Mouse (Mus musculus) limb, embryonic 13.5 days (tissue): Measurements from ENCODE around the gene Zfp423. TPM values are rescaled to one million over a fixed set of nuclear protein-coding genes. Genes with fewer than 3 reads are reported as not detected.

Experiments
- ATAC-seq: fragments of 200-750 bp; cut with Nextera tagmentation; 2 replicates; pipeline ENCODE4 v1.8.0; 2017; ENCODE audit warnings: low read depth, moderate number of reproducible peaks, moderate TSS enrichment; ENCODE audit not compliant: low FRiP score
- H3K27ac ChIP-seq: fragments of 300-500 bp; sonication (generic); 2 replicates; pipeline ENCODE4 v1.5.1; 2015; ENCODE audit warnings: inconsistent platforms, mild to moderate bottlenecking, moderate library complexity
- H3K27me3 ChIP-seq: fragments of 300-500 bp; sonication (generic); 2 replicates; pipeline ENCODE4 v1.6.1; 2015; ENCODE audit warnings: mild to moderate bottlenecking, inconsistent platforms
- H3K36me3 ChIP-seq: fragments of 300-500 bp; sonication (generic); 2 replicates; pipeline ENCODE4 v1.6.1; 2015; ENCODE audit warnings: inconsistent platforms, mild to moderate bottlenecking, moderate library complexity
- H3K4me1 ChIP-seq: fragments of 300-500 bp; sonication (generic); 2 replicates; pipeline ENCODE4 v1.6.1; 2015; ENCODE audit warnings: inconsistent platforms
- H3K4me2 ChIP-seq: fragments of 300-500 bp; sonication (generic); replicated peaks from 2 replicates; pipeline ENCODE4 v1.6.1; 2015; ENCODE audit warnings: inconsistent platforms, mild to moderate bottlenecking, moderate library complexity
- H3K4me3 ChIP-seq: fragments of 300-500 bp; sonication (generic); 2 replicates; pipeline ENCODE4 v1.5.1; 2015; ENCODE audit warnings: moderate library complexity, mild to moderate bottlenecking, inconsistent platforms
- H3K9ac ChIP-seq: fragments of 300-500 bp; sonication (generic); 2 replicates; pipeline ENCODE4 v1.6.1; 2015; ENCODE audit warnings: mild to moderate bottlenecking, inconsistent platforms
- H3K9me3 ChIP-seq: fragments of 300-500 bp; sonication (generic); 2 replicates; pipeline ENCODE4 v1.6.1; 2016; ENCODE audit warnings: inconsistent platforms
- WGBS: fragments of 180-500 bp; shearing (Covaris S2); methylation state at CpG from one replicate; pipeline ENCODE4 v1.1.7; 2015; 5-methylcytosine and 5-hydroxymethylcytosine counted together
- polyA plus RNA-seq: library from polyadenylated mRNA; unstranded; fragments of >200 nt; fragmentation: Nextera tagmentation; extraction: Ambion mirVana; gene quantifications from 2 replicates; pipeline ENCODE4 v1.2.1, GENCODE M21; 2015

Zfp423 gene
- polyA plus RNA-seq, 1 experiment from 2014 or later: 26.4 TPM

DNA sequence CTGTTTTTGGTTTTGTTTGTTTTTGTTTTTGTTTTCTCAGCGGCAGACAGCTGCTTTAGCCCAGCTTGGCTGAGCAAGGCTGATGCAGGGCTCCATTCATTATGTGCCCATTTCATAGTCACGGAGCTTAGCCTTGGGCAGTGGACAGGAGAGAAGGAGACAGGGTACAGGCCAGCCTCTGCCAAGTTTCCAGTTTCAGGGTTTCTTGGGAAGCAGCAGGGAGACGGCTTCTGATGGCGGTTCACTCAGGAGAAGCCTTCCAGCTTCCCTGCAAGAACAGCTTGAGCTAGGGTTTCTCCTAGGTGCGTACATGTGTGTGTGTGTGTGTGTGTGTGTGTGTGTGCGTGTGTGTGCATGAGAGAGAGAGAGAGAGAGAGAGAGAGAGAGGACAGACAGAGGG lies 292.1 kb downstream of the Zfp423 start:
- WGBS: 91% methylated on average over 6 of the region's 6 CpGs

DNA sequence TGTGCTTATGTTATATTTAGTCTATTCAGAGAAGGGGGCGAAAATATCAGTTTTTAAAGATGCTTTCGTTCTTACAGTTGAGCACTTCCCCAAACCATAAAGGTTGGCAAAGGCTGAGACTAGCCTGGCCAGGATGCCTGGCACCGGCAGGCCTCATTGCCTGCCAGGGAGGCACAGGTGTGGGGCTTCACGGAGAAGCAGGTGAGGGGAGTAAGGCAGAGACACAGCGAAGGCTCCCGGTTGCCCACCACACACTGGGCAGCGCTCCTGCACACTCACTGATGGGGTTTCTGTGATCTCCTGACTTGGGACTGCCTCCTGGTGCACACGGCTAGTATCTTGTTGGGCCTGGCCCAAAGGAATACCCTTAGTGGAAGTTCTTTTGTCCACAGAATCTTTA lies 294.1 kb downstream of the Zfp423 start:
- WGBS: 89% methylated on average over 8 of the region's 8 CpGs
- no peak for ATAC-seq

More for the DNA sequence above, 292.1 kb downstream of the Zfp423 start:
- Histone ChIP-seq H3K27me3 (peaks cover 7% of the 10 kb centered on the region; the same call in 1 of the 2 replicates), H3K27ac (no peak overlapping the region), H3K36me3 (peaks cover 12% of the 10 kb centered on the region), H3K9me3 (no peaks in the 10 kb centered on the region), H3K4me1 (peaks cover 25% of the 10 kb centered on the region), H3K9ac (no peak overlapping the region; the same call in 1 of the 2 replicates), H3K4me2 (no peak overlapping the region), H3K4me3 (no peak overlapping the region)
- no peak for ATAC-seq

DNA sequence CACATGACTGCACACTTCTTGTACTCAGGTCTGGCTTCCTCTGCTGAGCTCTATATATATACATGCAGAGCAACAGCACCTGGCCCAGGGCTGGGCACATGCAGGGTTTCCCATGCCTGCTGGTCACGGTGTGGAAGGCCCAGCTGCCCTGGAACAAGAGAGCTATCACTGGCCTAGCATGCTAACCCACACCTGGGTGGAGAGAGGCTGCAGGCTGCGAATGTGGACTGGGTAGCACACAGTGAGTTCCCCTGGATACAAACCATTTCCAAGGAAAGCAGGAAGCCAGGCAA lies 295.2 kb downstream of the Zfp423 start:
- WGBS: 90% methylated on average over 2 of the region's 2 CpGs
- ATAC-seq: no peak

More for the DNA sequence above, 294.1 kb downstream of the Zfp423 start:
- H3K27ac ChIP-seq: no peak overlapping the region
- peaks cover 8% of the 10 kb centered on the region for H3K36me3 ChIP-seq
- no peaks in the 10 kb centered on the region for H3K9me3 ChIP-seq
- no peak overlapping the region for H3K4me3 ChIP-seq
- H3K9ac ChIP-seq: no peak overlapping the region
- peaks cover 41% of the 10 kb centered on the region for H3K4me1 ChIP-seq
- no peak overlapping the region for H3K4me2 ChIP-seq
- peaks cover 23% of the 10 kb centered on the region for H3K27me3 ChIP-seq

DNA sequence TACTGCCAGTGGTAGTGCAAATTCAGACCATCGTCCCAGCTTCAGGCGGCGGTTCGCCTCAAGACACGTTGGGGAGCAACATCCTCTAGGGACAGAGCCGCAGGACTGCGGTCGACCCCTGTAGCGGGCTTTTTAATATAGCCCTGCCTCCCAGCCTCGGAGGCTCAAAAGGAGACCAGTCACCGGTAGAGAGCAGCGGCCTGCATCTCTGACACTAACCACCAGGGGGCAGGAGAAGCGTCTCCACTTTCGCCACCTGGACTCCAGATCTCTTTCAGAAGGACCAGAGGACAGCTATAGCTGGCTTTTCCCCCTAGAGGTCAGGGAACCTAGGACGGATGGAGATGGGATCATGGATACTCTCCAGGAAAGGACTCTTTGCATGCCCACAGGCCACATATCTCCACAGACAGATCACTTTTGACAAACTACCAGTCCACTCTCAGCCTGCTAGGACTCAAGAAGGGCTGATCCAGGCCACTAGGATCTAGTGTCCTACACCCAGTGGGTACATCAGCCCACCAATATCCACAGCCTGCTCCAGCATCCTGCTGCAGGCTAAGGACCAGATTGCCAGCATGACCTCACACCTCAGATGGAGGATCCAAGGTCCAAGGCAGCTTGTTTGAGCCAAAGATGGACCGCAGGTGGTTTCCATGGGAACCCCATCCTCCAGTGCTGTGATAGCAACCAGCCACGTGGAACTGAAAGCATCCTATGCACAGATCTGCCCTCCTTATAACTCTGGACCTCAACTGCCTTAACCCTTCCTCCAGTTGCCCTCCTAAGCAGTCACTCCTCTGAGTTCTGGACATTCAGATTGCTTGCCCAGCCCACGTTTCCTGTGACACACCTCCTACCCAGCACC lies 295.8 kb downstream of the Zfp423 start:
- Histone ChIP-seq H3K9ac (peak overlapping the region; percentile 60; the same call in 1 of the 2 replicates), H3K27ac (no peak overlapping the region), H3K9me3 (no peaks in the 10 kb centered on the region), H3K36me3 (peaks cover 6% of the 10 kb centered on the region), H3K4me1 (peaks cover 52% of the 10 kb centered on the region), H3K4me3 (peak overlapping the region; percentile 35), H3K27me3 (peaks cover 28% of the 10 kb centered on the region), H3K4me2 (peak overlapping the region; percentile 71)
- WGBS: 14% methylated on average over 18 of the region's 18 CpGs
- ATAC-seq: no peak; the same call in 1 of the 2 replicates

More for the DNA sequence above, 295.2 kb downstream of the Zfp423 start:
- peaks cover 6% of the 10 kb centered on the region for H3K36me3 ChIP-seq
- H3K4me1 ChIP-seq: peaks cover 53% of the 10 kb centered on the region
- H3K4me2 ChIP-seq: no peak overlapping the region
- H3K9me3 ChIP-seq: no peaks in the 10 kb centered on the region
- peaks cover 26% of the 10 kb centered on the region for H3K27me3 ChIP-seq
- no peak overlapping the region for H3K9ac ChIP-seq
- H3K27ac ChIP-seq: no peak overlapping the region
- no peak overlapping the region for H3K4me3 ChIP-seq

DNA sequence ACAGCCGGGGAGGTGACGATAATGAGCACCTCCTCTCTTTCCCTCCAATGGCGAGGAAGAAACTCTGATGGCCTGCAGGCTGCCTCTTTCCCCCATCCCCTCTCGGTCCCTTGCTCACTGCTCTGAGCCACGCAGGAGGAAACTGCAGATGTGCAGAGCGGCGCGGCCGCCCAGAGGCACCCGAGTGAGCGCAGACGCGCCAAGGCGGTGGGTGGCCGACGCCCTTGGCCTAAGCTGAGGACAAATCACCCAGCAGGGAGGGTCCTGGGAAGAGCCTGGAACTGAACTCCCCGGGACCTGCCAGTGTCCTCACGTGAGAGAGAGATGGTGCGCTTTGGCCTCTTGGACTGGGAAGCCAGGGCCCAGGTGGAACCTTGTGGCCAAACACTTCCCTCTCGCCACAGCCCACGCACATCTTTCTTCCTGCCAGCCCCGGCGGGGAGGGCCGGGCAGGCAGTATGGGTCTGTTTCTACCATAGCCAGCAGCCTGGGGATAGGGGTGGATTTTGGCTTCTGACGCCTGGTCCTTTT lies 296.5 kb downstream of the Zfp423 start:
- WGBS: 3% methylated on average over 25 of the region's 25 CpGs
- Histone ChIP-seq H3K4me3 (peak overlapping the region; percentile 35), H3K9ac (peak overlapping the region; percentile 60), H3K27ac (no peak overlapping the region), H3K4me1 (peaks cover 45% of the 10 kb centered on the region), H3K27me3 (peaks cover 28% of the 10 kb centered on the region), H3K4me2 (peak overlapping the region; percentile 71), H3K9me3 (no peaks in the 10 kb centered on the region), H3K36me3 (peaks cover 6% of the 10 kb centered on the region)
- ATAC-seq: peak; percentile 33

DNA sequence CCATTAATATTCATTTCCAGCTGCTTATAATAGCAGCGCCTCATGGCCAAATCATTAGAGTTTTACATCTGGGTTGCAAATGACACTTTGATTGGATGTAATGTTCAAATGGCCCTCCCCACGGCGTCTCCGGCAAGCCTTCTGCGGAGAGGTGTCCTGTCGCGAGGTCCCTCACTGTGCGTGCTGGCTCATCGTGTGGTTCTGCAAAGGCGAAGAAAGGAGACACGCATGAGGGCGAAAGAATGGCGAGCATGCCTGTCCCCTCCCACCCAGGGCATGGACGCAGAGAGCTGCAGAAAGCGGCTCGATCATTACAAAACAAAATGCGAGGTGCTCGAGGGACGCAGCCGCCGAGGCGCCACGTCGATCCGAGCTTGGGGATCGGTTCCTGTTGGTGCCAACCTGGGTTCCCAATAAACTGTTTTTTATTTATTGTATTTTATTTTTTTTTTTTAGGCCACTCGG lies 297.1 kb downstream of the Zfp423 start:
- Histone ChIP-seq H3K9me3 (no peaks in the 10 kb centered on the region), H3K4me3 (peak overlapping the region; percentile 35), H3K9ac (peak overlapping the region; percentile 60), H3K4me2 (peak overlapping the region; percentile 71), H3K27me3 (peaks cover 28% of the 10 kb centered on the region), H3K27ac (no peak overlapping the region), H3K4me1 (peaks cover 45% of the 10 kb centered on the region), H3K36me3 (peaks cover 6% of the 10 kb centered on the region)
- no peak for ATAC-seq
- WGBS: 4% methylated on average over 27 of the region's 27 CpGs

DNA sequence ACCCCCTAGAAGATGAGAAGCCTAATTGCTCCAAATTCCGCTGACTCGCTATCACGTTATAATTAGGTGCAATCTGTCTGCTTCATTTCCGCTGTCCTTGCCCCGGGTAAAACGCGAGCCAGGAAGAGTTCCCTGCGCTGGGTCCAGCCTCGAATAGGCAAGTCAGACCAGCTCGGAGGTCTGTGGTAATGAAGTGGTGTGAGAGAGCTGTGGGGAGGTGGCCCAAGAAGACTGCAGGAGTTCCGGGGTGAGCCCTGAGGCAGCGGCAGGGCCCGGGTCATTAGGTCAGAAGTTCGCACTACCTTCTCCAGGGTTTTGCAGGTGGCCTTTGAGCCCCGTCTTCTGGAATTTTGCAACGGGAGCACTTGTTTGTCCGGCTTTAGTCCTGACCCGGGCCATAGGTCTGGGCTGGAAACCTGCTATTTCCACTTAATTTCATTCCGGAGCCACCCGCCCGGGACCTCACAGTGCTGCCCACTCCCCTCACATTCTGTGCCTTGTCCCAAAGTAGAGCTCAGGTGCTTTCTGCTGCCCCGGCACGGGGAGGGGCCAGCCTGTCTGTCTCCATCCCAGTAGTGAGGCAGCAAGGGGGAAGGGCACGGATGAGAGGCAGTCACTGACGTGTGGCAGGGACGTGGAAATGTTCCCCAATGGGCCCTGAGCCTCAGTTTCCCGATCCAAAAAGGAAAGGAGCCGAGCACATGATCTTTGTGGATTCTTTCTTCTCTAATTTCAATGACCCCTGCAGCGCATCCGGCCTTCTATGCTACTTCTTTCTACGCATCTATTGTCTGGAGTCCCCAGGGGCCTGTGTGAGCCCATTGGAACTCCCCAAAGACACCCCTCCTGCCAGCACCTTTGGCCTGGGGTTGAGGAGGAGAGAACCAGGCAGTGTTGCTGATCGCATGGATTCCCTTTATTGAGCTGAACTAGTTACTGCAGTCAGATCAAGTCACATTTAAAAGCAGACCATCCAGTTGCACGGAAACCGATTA lies 298.2 kb downstream of the Zfp423 start:
- H3K4me2 ChIP-seq: peak overlapping the region; percentile 71
- no peak overlapping the region for H3K9ac ChIP-seq
- 0 out of 2 replicates have a peak overlapping the region, but pooled peaks have one; percentile 37 for H3K4me3 ChIP-seq
- peaks cover 28% of the 10 kb centered on the region for H3K27me3 ChIP-seq
- no peak for ATAC-seq
- peaks cover 6% of the 10 kb centered on the region for H3K36me3 ChIP-seq
- 18% methylated on average over 34 of the region's 34 CpGs for WGBS
- no peaks in the 10 kb centered on the region for H3K9me3 ChIP-seq
- H3K4me1 ChIP-seq: peaks cover 52% of the 10 kb centered on the region
- H3K27ac ChIP-seq: no peak overlapping the region

DNA sequence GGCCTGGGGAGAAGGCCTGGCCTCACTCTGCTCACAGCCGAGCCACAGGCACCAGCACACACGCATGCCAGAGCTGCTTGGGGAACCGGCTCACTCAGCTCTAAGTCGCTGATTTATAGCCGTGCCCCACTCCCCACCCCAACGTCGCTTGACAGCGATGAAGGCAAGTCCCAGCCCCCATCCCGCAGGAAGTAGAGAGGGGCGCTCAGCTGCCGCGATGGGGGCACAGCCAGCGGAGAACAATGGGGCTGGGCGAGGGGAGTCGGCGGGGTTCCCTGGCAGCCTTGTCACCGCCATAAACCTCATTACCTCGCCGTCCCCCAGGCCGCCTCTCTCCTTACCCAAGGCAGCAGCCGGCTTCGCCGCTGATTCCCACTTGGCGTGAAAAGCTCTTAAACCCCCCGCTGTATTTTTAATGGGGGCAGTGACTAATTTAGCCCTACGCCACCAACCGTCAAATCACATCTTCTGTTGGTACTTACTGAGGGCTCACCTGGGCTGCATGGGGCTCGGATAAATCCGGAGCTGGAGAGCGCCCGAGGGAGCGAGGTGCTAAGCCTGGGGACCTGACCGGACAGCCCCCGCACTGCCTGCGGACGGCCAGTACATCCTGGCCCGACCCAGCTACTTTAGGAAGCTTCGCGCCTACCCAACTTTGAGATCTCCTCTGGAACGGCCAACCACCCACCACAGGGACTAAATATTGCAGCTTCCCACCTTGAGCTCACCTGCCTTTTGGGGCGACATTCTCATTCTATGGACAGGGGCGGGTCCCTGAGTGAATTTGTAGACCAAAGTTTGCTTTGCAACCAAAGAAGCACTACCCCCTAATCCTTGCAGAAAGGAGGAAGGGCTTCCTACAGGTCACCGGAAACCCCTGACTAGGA lies 299.1 kb downstream of the Zfp423 start:
- ATAC-seq: peak; percentile 25; the same call in 1 of the 2 replicates
- WGBS: 1% methylated on average over 43 of the region's 43 CpGs
- no peaks in the 10 kb centered on the region for H3K9me3 ChIP-seq
- H3K27me3 ChIP-seq: peaks cover 28% of the 10 kb centered on the region
- peaks cover 52% of the 10 kb centered on the region for H3K4me1 ChIP-seq
- H3K9ac ChIP-seq: peak overlapping the region; percentile 54
- H3K27ac ChIP-seq: 0 out of 2 replicates have a peak overlapping the region, but pooled peaks have one; percentile 22
- no peaks in the 10 kb centered on the region; the same call in 1 of the 2 replicates for H3K36me3 ChIP-seq
- peak overlapping the region; percentile 71 for H3K4me2 ChIP-seq
- peak overlapping the region; percentile 37 for H3K4me3 ChIP-seq

DNA sequence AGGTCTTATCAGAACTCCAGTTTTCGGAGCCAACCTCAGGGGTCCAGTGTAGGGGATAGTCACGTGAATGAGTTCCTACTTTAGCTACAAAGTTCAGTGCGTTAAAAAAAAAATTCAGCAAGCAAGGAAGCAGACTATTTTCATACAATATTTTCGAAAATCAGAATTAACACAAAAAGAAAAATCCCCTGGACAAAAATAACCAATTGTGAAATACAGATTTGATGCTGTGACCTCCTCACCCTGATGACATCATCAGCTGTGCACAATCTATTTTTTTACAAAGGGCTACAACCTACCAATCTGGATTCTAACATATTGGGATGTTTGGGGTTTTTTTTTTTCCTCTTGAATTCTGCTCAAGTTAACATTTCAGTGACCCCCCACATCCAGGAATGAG lies 301.9 kb downstream of the Zfp423 start:
- H3K9ac ChIP-seq: no peak overlapping the region
- no peaks in the 10 kb centered on the region for H3K9me3 ChIP-seq
- ATAC-seq: no peak
- H3K4me2 ChIP-seq: no peak overlapping the region
- H3K27me3 ChIP-seq: peaks cover 21% of the 10 kb centered on the region
- no peak overlapping the region for H3K4me3 ChIP-seq
- H3K27ac ChIP-seq: no peak overlapping the region
- peaks cover 39% of the 10 kb centered on the region for H3K4me1 ChIP-seq
- 77% methylated on average over 4 of the region's 4 CpGs for WGBS
- H3K36me3 ChIP-seq: no peaks in the 10 kb centered on the region

DNA sequence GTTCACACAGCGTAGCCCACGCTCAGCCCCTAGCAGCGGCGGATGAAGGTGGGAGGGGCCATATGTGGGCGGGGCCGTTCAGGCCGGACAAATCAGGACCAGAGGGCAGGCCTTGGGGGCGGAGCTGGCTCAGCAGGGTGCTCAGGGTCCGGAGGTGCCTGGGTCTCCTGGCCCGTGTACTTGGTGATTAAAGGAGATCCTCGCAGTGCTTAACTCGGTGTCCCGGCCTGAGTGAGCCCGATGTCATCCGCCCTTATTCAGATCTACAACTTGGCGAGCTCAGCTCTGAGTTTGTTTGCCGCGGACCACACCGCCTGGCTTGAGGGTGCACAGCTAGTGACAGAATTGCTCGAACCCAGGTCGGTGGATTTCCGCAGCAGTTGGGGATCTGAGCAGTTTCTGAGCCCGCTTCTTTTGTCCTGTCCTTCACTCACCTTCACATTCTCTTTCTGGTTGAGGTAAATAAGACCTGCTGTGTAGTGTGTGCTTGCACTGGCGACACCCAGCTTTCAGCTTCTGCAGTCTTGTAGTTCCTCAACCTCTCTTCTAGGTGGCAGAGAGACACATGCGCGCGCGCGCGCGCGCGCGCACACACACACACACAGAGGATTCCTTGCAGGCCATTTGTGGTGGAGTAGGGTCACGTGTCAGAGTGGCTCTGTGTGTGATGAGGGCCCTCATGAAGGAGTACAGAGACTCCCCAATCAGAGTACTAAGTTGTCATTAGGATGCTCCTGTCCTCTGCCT lies 302.7 kb downstream of the Zfp423 start:
- Histone ChIP-seq H3K9me3 (no peaks in the 10 kb centered on the region), H3K27ac (no peak overlapping the region), H3K27me3 (peaks cover 17% of the 10 kb centered on the region), H3K4me3 (peak overlapping the region; percentile 47), H3K4me2 (peak overlapping the region; percentile 77), H3K36me3 (no peaks in the 10 kb centered on the region), H3K9ac (peak overlapping the region; percentile 48; the same call in 1 of the 2 replicates), H3K4me1 (peaks cover 34% of the 10 kb centered on the region)
- 13% methylated on average over 35 of the region's 35 CpGs for WGBS
- ATAC-seq: peak; percentile 83
